Mouse (Mus musculus): ENCODE measurements around the gene Zmiz2. TPM values are rescaled to one million over a fixed set of nuclear protein-coding genes. Genes with fewer than 3 reads are reported as not detected.

Gene Zmiz2
- 7.1 and 8.7 TPM in 2 replicates for polyA plus RNA-seq (2015; fragmentation: Nextera tagmentation; extraction: Ambion mirVana)

DNA sequence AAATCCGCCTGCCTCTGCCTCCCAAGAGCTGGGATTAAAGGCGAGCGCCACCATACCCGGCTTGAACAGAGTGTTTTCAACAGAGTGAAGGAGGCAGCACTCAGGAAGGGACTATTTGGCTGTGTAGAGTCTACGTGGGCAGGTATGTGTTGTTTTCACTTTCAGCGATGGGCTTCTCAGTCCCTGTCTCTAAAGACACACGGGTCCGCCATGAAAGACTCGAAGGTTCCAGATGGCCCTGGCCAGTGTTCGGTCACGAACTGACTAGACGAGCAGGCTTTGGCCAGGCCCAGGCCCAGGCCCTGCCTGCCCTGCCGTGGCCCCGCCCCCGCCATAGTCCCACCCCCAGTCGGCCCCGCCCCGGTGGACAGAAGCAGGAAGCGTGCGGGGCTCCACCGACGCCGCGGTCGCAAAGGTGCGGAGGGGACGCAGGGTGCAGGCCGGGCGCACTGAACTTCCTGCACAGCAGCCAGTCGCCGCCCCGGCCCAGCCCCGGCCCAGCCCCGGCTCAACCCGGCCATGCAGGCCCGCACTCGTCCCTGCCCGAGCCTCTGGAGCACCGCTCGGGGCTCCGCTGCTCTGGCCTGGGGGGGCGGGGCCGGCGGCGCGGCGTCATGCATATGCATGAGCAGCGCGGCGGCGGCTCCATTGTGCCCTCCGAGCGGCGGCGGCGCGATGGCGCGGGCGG, at the start of gene Zmiz2:
Gene Zmiz2 (plus strand): TSS at position 349 of the 688 bp plus-strand sequence.
- no peaks in the 10 kb centered on the region for H3K9me3 ChIP-seq (ENCODE audit: control insufficient read depth, low read length)
- peak; percentile 98 for ATAC-seq (ENCODE audit: low FRiP score, low TSS enrichment)
- H3K4me1 ChIP-seq (replicated peaks; ENCODE audit: control insufficient read depth, insufficient read depth), result no peaks in the 10 kb centered on the region; the same call in 1 of the 2 replicates
- H3K36me3 ChIP-seq (ENCODE audit: control insufficient read depth, insufficient read depth, low read length), result no peaks in the 10 kb centered on the region
- peak within 1 kb of the TSS; percentile 89 for H3K9ac ChIP-seq (ENCODE audit: low read length)
- WGBS, result 7% methylated on average over 37 of the region's 60 CpGs
- H3K27ac ChIP-seq (replicated peaks), result peak within 1 kb of the TSS; percentile 97
- H3K27me3 ChIP-seq (ENCODE audit: control insufficient read depth, insufficient read depth, low read length), result no peaks in the 10 kb centered on the region
- peak within 1 kb of the TSS; percentile 75 for H3K4me3 ChIP-seq (ENCODE audit: low read depth, low read length)
- peak within 1 kb of the TSS; percentile 93 for H3K4me2 ChIP-seq (replicated peaks; ENCODE audit: low read depth)
- peak; percentile 96 for DNase-seq (ENCODE audit: low spot score)
- TF ChIP-seq EP300 (optimal IDR thresholded peaks at IDR 0.05) (no peak), CTCF (IDR thresholded peaks at IDR 0.05; ENCODE audit: low read depth) (no peak)

DNA sequence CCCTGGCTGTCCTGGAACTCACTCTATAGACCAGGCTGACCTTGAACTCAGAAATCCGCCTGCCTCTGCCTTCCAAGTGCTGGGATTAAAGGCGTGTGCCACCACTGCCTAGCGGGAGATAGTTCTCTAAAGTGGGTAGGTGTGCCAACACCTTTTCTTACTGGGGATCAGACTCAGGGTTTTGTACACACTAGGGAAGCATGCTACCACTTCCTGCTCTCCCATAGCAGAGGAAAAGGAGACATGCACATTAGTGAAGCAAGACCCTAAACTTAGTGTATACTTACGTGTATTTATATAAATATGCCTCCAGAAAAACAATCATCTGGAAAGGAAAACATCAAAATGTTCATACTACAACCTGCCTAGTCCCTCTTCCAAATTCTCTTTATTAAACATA, 42.9 kb upstream of the Zmiz2 start:
- no peaks in the 10 kb centered on the region for H3K27me3 ChIP-seq (ENCODE audit: control insufficient read depth, insufficient read depth, low read length)
- no peaks in the 10 kb centered on the region for H3K9me3 ChIP-seq (ENCODE audit: control insufficient read depth, low read length)
- no peak overlapping the region for H3K9ac ChIP-seq (ENCODE audit: low read length)
- no peak overlapping the region for H3K4me2 ChIP-seq (replicated peaks; ENCODE audit: low read depth)
- H3K4me3 ChIP-seq (ENCODE audit: low read depth, low read length), result no peak overlapping the region
- no peaks in the 10 kb centered on the region for H3K4me1 ChIP-seq (replicated peaks; ENCODE audit: control insufficient read depth, insufficient read depth)
- 91% methylated on average over 4 of the region's 4 CpGs for WGBS
- TF ChIP-seq EP300 (optimal IDR thresholded peaks at IDR 0.05) (no peak), CTCF (IDR thresholded peaks at IDR 0.05; ENCODE audit: low read depth) (no peak)
- no peak overlapping the region; the same call in 1 of the 2 replicates for H3K27ac ChIP-seq (replicated peaks)
- peaks cover 65% of the 10 kb centered on the region for H3K36me3 ChIP-seq (ENCODE audit: control insufficient read depth, insufficient read depth, low read length)
- ATAC-seq (ENCODE audit: low FRiP score, low TSS enrichment) (no peak), DNase-seq (ENCODE audit: low spot score) (peak; percentile 8)

DNA sequence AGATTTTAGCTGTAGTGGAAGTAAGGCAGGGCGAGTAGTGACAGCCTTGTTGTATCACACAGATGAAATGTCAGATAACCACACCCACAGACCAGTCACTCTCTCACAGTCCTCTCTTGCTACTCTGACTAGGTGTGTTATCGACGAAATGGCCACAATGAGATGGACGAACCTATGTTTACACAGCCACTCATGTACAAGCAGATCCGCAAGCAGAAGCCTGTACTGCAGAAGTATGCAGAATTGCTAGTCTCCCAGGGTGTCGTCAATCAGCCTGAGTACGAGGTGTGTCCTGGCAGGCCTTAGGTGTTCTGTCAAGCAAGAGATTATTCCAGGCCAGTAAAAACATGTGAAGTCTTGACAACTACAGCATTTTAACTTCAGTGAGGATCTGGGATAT, 41.9 kb upstream of the Zmiz2 start:
- peak; percentile 63; the same call in 1 of the 2 replicates for ATAC-seq (ENCODE audit: low FRiP score, low TSS enrichment)
- 60% methylated on average over 7 of the region's 7 CpGs for WGBS
- H3K4me1 ChIP-seq (replicated peaks; ENCODE audit: control insufficient read depth, insufficient read depth), result no peaks in the 10 kb centered on the region
- H3K9ac ChIP-seq (ENCODE audit: low read length), result no peak overlapping the region
- H3K9me3 ChIP-seq (ENCODE audit: control insufficient read depth, low read length), result no peaks in the 10 kb centered on the region
- H3K27ac ChIP-seq (replicated peaks), result peak overlapping the region; percentile 73
- no peak for TF ChIP-seq EP300 (optimal IDR thresholded peaks at IDR 0.05)
- TF ChIP-seq CTCF (IDR thresholded peaks at IDR 0.05; ENCODE audit: low read depth), result no peak
- H3K4me2 ChIP-seq (replicated peaks; ENCODE audit: low read depth), result no peak overlapping the region
- no peaks in the 10 kb centered on the region for H3K27me3 ChIP-seq (ENCODE audit: control insufficient read depth, insufficient read depth, low read length)
- DNase-seq (ENCODE audit: low spot score), result peak; percentile 11
- H3K36me3 ChIP-seq (ENCODE audit: control insufficient read depth, insufficient read depth, low read length), result peaks cover 61% of the 10 kb centered on the region
- no peak overlapping the region for H3K4me3 ChIP-seq (ENCODE audit: low read depth, low read length)

DNA sequence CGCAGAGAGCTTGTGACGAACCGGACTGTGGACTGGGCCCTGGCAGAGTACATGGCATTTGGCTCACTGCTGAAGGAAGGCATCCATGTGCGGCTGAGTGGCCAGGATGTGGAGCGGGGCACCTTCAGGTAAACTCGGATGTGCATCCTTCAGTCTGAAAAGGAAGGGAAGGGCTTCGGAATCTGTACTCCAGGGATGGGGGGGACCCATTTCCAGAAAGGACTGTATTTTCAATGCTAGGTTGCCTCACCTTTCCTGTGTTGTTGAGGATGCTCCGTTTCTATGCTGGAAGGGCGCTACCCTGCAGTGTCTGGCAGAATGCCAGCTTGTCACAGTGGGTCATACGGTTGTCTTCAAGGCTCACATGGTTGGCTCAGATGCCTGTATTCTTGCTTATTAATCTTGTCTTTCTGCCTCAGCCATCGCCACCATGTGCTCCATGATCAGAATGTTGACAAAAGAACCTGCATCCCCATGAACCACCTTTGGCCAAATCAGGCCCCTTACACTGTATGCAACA, 40.1 kb upstream of the Zmiz2 start:
- Histone ChIP-seq H3K9ac (ENCODE audit: low read length) (no peak overlapping the region), H3K27me3 (ENCODE audit: control insufficient read depth, insufficient read depth, low read length) (no peaks in the 10 kb centered on the region), H3K9me3 (ENCODE audit: control insufficient read depth, low read length) (no peaks in the 10 kb centered on the region), H3K4me2 (replicated peaks; ENCODE audit: low read depth) (no peak overlapping the region), H3K4me1 (replicated peaks; ENCODE audit: control insufficient read depth, insufficient read depth) (no peaks in the 10 kb centered on the region), H3K27ac (replicated peaks) (no peak overlapping the region), H3K36me3 (ENCODE audit: control insufficient read depth, insufficient read depth, low read length) (peaks cover 59% of the 10 kb centered on the region), H3K4me3 (ENCODE audit: low read depth, low read length) (no peak overlapping the region)
- peak; percentile 12 for DNase-seq (ENCODE audit: low spot score)
- TF ChIP-seq CTCF (IDR thresholded peaks at IDR 0.05; ENCODE audit: low read depth) (no peak), EP300 (optimal IDR thresholded peaks at IDR 0.05) (no peak)
- 86% methylated on average over 11 of the region's 11 CpGs for WGBS
- ATAC-seq (ENCODE audit: low FRiP score, low TSS enrichment), result no peak

DNA sequence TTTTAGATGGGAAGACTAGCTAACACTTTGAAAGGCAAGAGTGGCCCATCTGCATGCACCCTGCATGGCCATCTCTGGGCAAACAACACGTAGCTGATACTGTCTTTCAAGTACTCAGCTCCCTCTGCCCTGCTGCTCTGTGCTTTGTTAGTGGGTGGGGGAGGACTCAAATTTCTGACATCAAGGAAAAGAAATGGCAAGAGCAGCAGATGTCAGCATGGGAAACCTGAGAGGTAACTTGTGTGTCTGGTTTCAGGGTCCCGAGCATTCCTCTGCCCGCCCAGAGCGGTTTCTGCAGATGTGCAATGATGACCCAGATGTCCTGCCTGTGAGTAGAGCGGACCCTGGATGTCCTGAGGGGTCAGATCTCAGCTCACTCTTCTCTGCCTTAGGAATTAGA, 39.3 kb upstream of the Zmiz2 start:
- Histone ChIP-seq H3K36me3 (ENCODE audit: control insufficient read depth, insufficient read depth, low read length) (peaks cover 54% of the 10 kb centered on the region), H3K27ac (replicated peaks) (no peak overlapping the region), H3K4me2 (replicated peaks; ENCODE audit: low read depth) (no peak overlapping the region), H3K9me3 (ENCODE audit: control insufficient read depth, low read length) (no peaks in the 10 kb centered on the region), H3K9ac (ENCODE audit: low read length) (no peak overlapping the region), H3K4me1 (replicated peaks; ENCODE audit: control insufficient read depth, insufficient read depth) (no peaks in the 10 kb centered on the region), H3K27me3 (ENCODE audit: control insufficient read depth, insufficient read depth, low read length) (no peaks in the 10 kb centered on the region), H3K4me3 (ENCODE audit: low read depth, low read length) (no peak overlapping the region)
- WGBS, result 95% methylated on average over 5 of the region's 5 CpGs
- no peak for TF ChIP-seq CTCF (IDR thresholded peaks at IDR 0.05; ENCODE audit: low read depth)
- no peak for TF ChIP-seq EP300 (optimal IDR thresholded peaks at IDR 0.05)
- peak; percentile 10 for DNase-seq (ENCODE audit: low spot score)
- no peak for ATAC-seq (ENCODE audit: low FRiP score, low TSS enrichment)

DNA sequence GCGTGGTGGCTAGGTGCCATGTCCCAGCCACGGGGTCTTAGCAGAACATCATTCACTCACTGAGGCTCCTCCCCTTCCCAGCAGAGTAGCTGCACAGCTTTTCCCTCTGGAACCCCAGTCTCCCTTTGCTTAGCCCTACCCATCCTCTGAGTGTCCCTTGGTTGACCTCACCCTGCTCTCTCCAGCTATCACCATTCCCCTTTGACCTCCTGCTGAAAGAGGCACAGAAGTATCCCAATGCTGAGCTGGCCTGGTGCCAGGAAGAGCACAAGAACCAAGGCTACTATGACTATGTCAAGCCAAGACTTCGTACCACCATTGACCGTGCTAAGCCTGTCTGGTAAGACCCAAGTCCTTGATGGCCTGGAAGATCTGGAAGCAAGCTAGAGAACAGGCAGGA, 33.8 kb upstream of the Zmiz2 start:
- peak; percentile 41; the same call in 1 of the 2 replicates for ATAC-seq (ENCODE audit: low FRiP score, low TSS enrichment)

More for the DNA sequence above, 33.8 kb upstream of the Zmiz2 start:
- Histone ChIP-seq H3K4me2 (replicated peaks; ENCODE audit: low read depth) (no peak overlapping the region), H3K36me3 (ENCODE audit: control insufficient read depth, insufficient read depth, low read length) (peaks cover 37% of the 10 kb centered on the region), H3K9ac (ENCODE audit: low read length) (no peak overlapping the region), H3K4me1 (replicated peaks; ENCODE audit: control insufficient read depth, insufficient read depth) (no peaks in the 10 kb centered on the region), H3K27me3 (ENCODE audit: control insufficient read depth, insufficient read depth, low read length) (no peaks in the 10 kb centered on the region), H3K27ac (replicated peaks) (no peak overlapping the region), H3K4me3 (ENCODE audit: low read depth, low read length) (no peak overlapping the region), H3K9me3 (ENCODE audit: control insufficient read depth, low read length) (no peaks in the 10 kb centered on the region)
- WGBS, result 81% methylated on average over 4 of the region's 4 CpGs
- no peak for DNase-seq (ENCODE audit: low spot score)
- no peak for TF ChIP-seq CTCF (IDR thresholded peaks at IDR 0.05; ENCODE audit: low read depth)
- no peak for TF ChIP-seq EP300 (optimal IDR thresholded peaks at IDR 0.05)
